Mouse (Mus musculus): Measurements from ENCODE around the gene Zfp382. TPM values are rescaled to one million over a fixed set of nuclear protein-coding genes. Genes with fewer than 3 reads are reported as not detected.

Gene Zfp382
- polyA plus RNA-seq, 2 experiments, result 0.32 to 0.66 TPM

DNA sequence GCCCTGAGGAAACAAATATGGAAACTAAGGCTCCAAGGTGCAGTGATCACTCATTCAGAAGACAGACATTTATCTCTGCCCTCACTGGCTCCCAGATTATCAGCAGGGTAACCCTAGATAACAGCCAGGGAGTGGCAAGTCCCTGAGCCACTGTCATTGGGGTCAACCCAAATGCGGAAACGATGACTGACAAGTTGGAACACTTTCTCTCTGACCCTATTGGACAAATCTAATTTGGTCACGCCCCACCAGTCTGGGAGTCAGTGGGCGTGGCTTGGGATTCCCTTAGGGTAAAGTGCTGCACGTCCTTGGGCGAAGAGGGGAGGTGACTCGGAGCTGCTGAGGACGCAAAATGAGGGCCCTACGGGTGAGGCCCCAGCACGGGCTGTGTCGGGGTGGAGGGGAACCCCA is 62.1 kb downstream of the Zfp382 start, which contains the start of gene Cox7a1:
TSS of gene Cox7a1 (plus strand) at position 266 of the 411 bp plus-strand sequence.
- Histone ChIP-seq H3K27me3 (ENCODE audit: control insufficient read depth, insufficient read depth, low read length) (no peaks in the 10 kb centered on the region), H3K4me2 (ENCODE audit: low read depth) (peak within 1 kb of the TSS; percentile 64), H3K9me3 (ENCODE audit: control insufficient read depth, low read length) (no peaks in the 10 kb centered on the region), H3K9ac (replicated peaks) (peak within 1 kb of the TSS; percentile 34; the same call in 1 of the 2 replicates), H3K4me1 (replicated peaks; ENCODE audit: control insufficient read depth in 2 of 2, insufficient read depth in 2 of 2, low read length in 1 of 2) (peaks cover 0 to 9% of the 10 kb centered on the region in 2 experiments; a peak in 2 of 4 replicates), H3K4me3 (ENCODE audit: insufficient read depth in 1 of 2, low read depth in 2 of 2, low read length in 2 of 2) (peak within 1 kb of the TSS; percentile 25 to 45), H3K27ac (no peak within 1 kb of the TSS), H3K36me3 (replicated peaks; ENCODE audit: control insufficient read depth, insufficient read depth, low read depth) (peaks cover 23% of the 10 kb centered on the region)
- under 1% methylated on average over 11 of the region's 11 CpGs for WGBS (ENCODE audit: insufficient replicate concordance)
- TF ChIP-seq EP300 (IDR thresholded peaks at IDR 0.05; ENCODE audit: low read depth), result no peak
- no peak for TF ChIP-seq CTCF (IDR thresholded peaks at IDR 0.05; ENCODE audit: low read depth)
- DNase-seq (ENCODE audit: low read depth in 3 of 3, low spot score in 3 of 3) (peak; percentile 82 to 92 (median 87)), ATAC-seq (ENCODE audit: insufficient read depth) (peak; percentile 88)

Small RNAs within 50 kb of the gene (microRNA-seq; reads per million reads assigned to microRNA genes)
- not detected for gene Gm23368

Other genes with a start within 250 kb of the Zfp382 start
- gene Zfp27, start 215.4 kb upstream of the Zfp382 start, polyA plus RNA-seq (2012; rRNA removed), result 1.0 and 1.2 TPM in 2 replicates
- 1.7 TPM in 2 replicates for gene Zfp27, start 215.4 kb upstream of the Zfp382 start, polyA plus RNA-seq (2014; fragmentation: Nextera tagmentation; extraction: Ambion mirVana)
- 0.51 and 0.69 TPM in 2 replicates for gene Zfp383, start 213.7 kb upstream of the Zfp382 start, polyA plus RNA-seq (2012; rRNA removed)
- gene Zfp383, start 213.7 kb upstream of the Zfp382 start, polyA plus RNA-seq (2014; fragmentation: Nextera tagmentation; extraction: Ambion mirVana), result 0.35 and 0.42 TPM in 2 replicates
- 1.5 and 1.7 TPM in 2 replicates for gene Zfp74, start 167.9 kb upstream of the Zfp382 start, polyA plus RNA-seq (2012; rRNA removed)
- gene Zfp74, start 167.9 kb upstream of the Zfp382 start, polyA plus RNA-seq (2014; fragmentation: Nextera tagmentation; extraction: Ambion mirVana), result 0.85 and 1.8 TPM in 2 replicates
- gene Zfp568, start 138.0 kb upstream of the Zfp382 start, polyA plus RNA-seq (2012; rRNA removed), result 4.5 and 6.1 TPM in 2 replicates
- 7.0 and 8.2 TPM in 2 replicates for gene Zfp568, start 138.0 kb upstream of the Zfp382 start, polyA plus RNA-seq (2014; fragmentation: Nextera tagmentation; extraction: Ambion mirVana)
- gene Zfp14, start 70.6 kb upstream of the Zfp382 start, polyA plus RNA-seq (2012; rRNA removed), result 0.24 and 0.38 TPM in 2 replicates
- gene Zfp14, start 70.6 kb upstream of the Zfp382 start, polyA plus RNA-seq (2014; fragmentation: Nextera tagmentation; extraction: Ambion mirVana), result 0.21 and 0.27 TPM in 2 replicates
- 0.22 and 0.50 TPM in 2 replicates for gene Zfp82, start 49.0 kb upstream of the Zfp382 start, polyA plus RNA-seq (2012; rRNA removed)
- 1.2 and 1.8 TPM in 2 replicates for gene Zfp82, start 49.0 kb upstream of the Zfp382 start, polyA plus RNA-seq (2014; fragmentation: Nextera tagmentation; extraction: Ambion mirVana)
- 0.13 TPM in 1 of 2 replicates, not detected in the other for gene Gm26920, start 31.5 kb upstream of the Zfp382 start, polyA plus RNA-seq (2012; rRNA removed)
- gene Gm26920, start 31.5 kb upstream of the Zfp382 start, polyA plus RNA-seq (2014; fragmentation: Nextera tagmentation; extraction: Ambion mirVana), result 0.23 TPM in 1 of 2 replicates, not detected in the other
- gene Zfp566, start 31.4 kb upstream of the Zfp382 start, polyA plus RNA-seq (2012; rRNA removed), result 0.54 and 1.8 TPM in 2 replicates
- 1.3 and 1.5 TPM in 2 replicates for gene Zfp566, start 31.4 kb upstream of the Zfp382 start, polyA plus RNA-seq (2014; fragmentation: Nextera tagmentation; extraction: Ambion mirVana)
- 3.7 and 4.8 TPM in 2 replicates for gene Zfp260, start 27.2 kb upstream of the Zfp382 start, polyA plus RNA-seq (2012; rRNA removed)
- 11.9 and 12.6 TPM in 2 replicates for gene Zfp260, start 27.2 kb upstream of the Zfp382 start, polyA plus RNA-seq (2014; fragmentation: Nextera tagmentation; extraction: Ambion mirVana)
- 13.5 and 20.8 TPM in 2 replicates for gene Zfp146, start 47.8 kb downstream of the Zfp382 start, polyA plus RNA-seq (2012; rRNA removed)
- 4.2 and 4.4 TPM in 2 replicates for gene Zfp146, start 47.8 kb downstream of the Zfp382 start, polyA plus RNA-seq (2014; fragmentation: Nextera tagmentation; extraction: Ambion mirVana)
- 3.5 TPM in 2 replicates for gene Cox7a1, start 62.2 kb downstream of the Zfp382 start, polyA plus RNA-seq (2012; rRNA removed)
- gene Cox7a1, start 62.2 kb downstream of the Zfp382 start, polyA plus RNA-seq (2014; fragmentation: Nextera tagmentation; extraction: Ambion mirVana), result 5.5 and 7.0 TPM in 2 replicates
- gene Capns1, start 76.9 kb downstream of the Zfp382 start, polyA plus RNA-seq (2012; rRNA removed), result 122 and 167 TPM in 2 replicates
- 29.3 and 31.2 TPM in 2 replicates for gene Capns1, start 76.9 kb downstream of the Zfp382 start, polyA plus RNA-seq (2014; fragmentation: Nextera tagmentation; extraction: Ambion mirVana)
- 71.8 and 72.4 TPM in 2 replicates for gene Polr2i, start 110.0 kb downstream of the Zfp382 start, polyA plus RNA-seq (2012; rRNA removed)
- 59.2 and 61.1 TPM in 2 replicates for gene Polr2i, start 110.0 kb downstream of the Zfp382 start, polyA plus RNA-seq (2014; fragmentation: Nextera tagmentation; extraction: Ambion mirVana)
- 13.1 and 24.4 TPM in 2 replicates for gene Tbcb, start 110.3 kb downstream of the Zfp382 start, polyA plus RNA-seq (2012; rRNA removed)
- gene Tbcb, start 110.3 kb downstream of the Zfp382 start, polyA plus RNA-seq (2014; fragmentation: Nextera tagmentation; extraction: Ambion mirVana), result 44.8 and 47.1 TPM in 2 replicates
- gene Ovol3, start 113.8 kb downstream of the Zfp382 start, polyA plus RNA-seq (2012; rRNA removed), result not detected in 2 replicates
- not detected in 2 replicates for gene Ovol3, start 113.8 kb downstream of the Zfp382 start, polyA plus RNA-seq (2014; fragmentation: Nextera tagmentation; extraction: Ambion mirVana)
- 0.03 TPM in 1 of 2 replicates, not detected in the other for gene Thap8, start 158.2 kb downstream of the Zfp382 start, polyA plus RNA-seq (2012; rRNA removed)
- gene Thap8, start 158.2 kb downstream of the Zfp382 start, polyA plus RNA-seq (2014; fragmentation: Nextera tagmentation; extraction: Ambion mirVana), result not detected in 2 replicates
- gene Wdr62, start 158.5 kb downstream of the Zfp382 start, polyA plus RNA-seq (2012; rRNA removed), result 12.4 and 14.0 TPM in 2 replicates
- 7.5 and 8.8 TPM in 2 replicates for gene Wdr62, start 158.5 kb downstream of the Zfp382 start, polyA plus RNA-seq (2014; fragmentation: Nextera tagmentation; extraction: Ambion mirVana)
- gene Clip3, start 169.8 kb downstream of the Zfp382 start, polyA plus RNA-seq (2012; rRNA removed), result 1.0 and 2.1 TPM in 2 replicates
- 0.71 and 0.86 TPM in 2 replicates for gene Clip3, start 169.8 kb downstream of the Zfp382 start, polyA plus RNA-seq (2014; fragmentation: Nextera tagmentation; extraction: Ambion mirVana)
- gene Alkbh6, start 186.8 kb downstream of the Zfp382 start, polyA plus RNA-seq (2012; rRNA removed), result 13.8 and 18.6 TPM in 2 replicates
- 16.0 and 19.5 TPM in 2 replicates for gene Alkbh6, start 186.8 kb downstream of the Zfp382 start, polyA plus RNA-seq (2014; fragmentation: Nextera tagmentation; extraction: Ambion mirVana)
- 11.1 and 12.0 TPM in 2 replicates for gene Syne4, start 192.9 kb downstream of the Zfp382 start, polyA plus RNA-seq (2012; rRNA removed)
- gene Syne4, start 192.9 kb downstream of the Zfp382 start, polyA plus RNA-seq (2014; fragmentation: Nextera tagmentation; extraction: Ambion mirVana), result 7.0 and 7.6 TPM in 2 replicates
- 0.11 and 0.19 TPM in 2 replicates for gene E130208F15Rik, start 199.8 kb downstream of the Zfp382 start, polyA plus RNA-seq (2012; rRNA removed)
- not detected in 2 replicates for gene E130208F15Rik, start 199.8 kb downstream of the Zfp382 start, polyA plus RNA-seq (2014; fragmentation: Nextera tagmentation; extraction: Ambion mirVana)
- gene Sdhaf1, start 202.0 kb downstream of the Zfp382 start, polyA plus RNA-seq (2012; rRNA removed), result 3.8 and 5.1 TPM in 2 replicates
- 6.7 and 7.0 TPM in 2 replicates for gene Sdhaf1, start 202.0 kb downstream of the Zfp382 start, polyA plus RNA-seq (2014; fragmentation: Nextera tagmentation; extraction: Ambion mirVana)
- 1.4 and 1.7 TPM in 2 replicates for gene Lrfn3, start 240.8 kb downstream of the Zfp382 start, polyA plus RNA-seq (2012; rRNA removed)
- gene Lrfn3, start 240.8 kb downstream of the Zfp382 start, polyA plus RNA-seq (2014; fragmentation: Nextera tagmentation; extraction: Ambion mirVana), result 0.79 and 1.2 TPM in 2 replicates